Mouse (Mus musculus): ENCODE measurements around the gene Zbtb16.
A peak's percentile ranks its signal among the peaks of the same experiment; 100 is the strongest.

The Zbtb16 gene

DNA sequence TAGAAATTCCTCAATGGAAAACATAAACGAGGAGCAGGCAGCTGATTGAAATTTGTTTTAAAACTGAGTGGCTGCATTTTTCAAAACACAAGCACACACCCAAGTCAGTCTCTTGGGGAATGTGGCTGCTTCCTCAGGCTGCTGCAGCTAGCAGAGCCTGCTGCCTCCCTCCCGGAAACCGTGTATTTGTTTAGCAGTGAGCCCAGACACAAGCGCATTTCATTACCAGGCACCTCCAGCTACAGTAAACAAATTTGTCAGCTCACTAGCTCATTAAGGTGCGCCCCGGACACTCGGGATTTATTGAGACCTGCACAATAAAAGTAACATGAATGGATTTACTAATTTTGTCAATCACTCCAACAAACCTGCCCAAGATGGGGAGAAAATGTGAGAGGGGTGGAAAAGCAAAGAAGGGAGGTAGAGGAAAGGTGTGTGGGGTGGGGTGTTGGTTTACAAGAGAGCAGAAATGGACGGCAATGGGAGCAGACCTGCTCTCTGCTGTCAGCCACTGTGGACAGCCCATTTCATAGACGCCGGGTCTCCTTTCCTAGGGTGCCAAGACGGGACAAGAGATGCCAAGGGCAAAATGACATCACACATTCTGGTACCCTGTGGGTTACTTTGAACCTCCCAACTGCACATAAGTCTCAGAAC is 161.5 kb downstream of the Zbtb16 start:
- DNase-seq (ENCODE audit: low read depth, low spot score): peak; percentile 58

DNA sequence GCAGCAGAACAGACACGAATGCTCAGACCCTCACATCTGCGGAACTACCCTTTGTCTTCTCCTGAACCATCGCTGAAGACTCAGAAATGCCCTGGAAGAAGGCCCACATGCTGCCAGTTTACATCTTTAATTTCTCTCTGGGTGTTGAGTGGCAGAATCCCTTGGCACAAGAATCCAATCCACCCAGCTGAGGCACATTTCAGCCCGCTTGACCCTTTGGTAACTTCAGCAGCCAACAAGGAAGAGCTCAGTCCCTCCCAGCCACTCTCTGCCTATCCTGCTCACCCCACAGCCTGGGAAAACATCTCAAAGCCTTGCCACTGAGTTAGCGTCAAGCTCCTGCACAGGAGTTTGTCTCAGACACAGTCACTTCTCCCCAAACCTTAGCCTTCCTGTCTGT is 162.2 kb downstream of the Zbtb16 start:
- DNase-seq (ENCODE audit: low read depth, low spot score): no peak

DNA sequence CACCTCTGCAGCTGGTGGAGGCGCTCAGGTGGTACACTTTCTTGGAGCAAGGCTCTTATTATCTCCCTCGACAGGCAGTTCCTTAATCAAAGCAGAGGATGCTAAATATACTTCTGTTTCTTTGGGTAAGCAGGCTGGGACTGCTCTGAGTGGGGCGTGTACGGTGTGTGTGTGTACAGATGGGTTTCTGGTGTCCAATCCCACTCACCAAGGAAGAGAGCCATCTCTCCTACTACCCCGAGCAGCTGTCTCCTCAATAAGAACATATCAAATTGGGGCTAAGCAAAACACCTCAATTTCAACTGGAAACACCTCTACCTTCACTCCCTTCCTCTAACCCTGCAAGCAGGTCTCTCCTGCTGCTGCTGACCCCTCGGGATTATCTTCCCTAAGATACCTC is 162.8 kb downstream of the Zbtb16 start:
- no peak for DNase-seq (ENCODE audit: low read depth, low spot score)

DNA sequence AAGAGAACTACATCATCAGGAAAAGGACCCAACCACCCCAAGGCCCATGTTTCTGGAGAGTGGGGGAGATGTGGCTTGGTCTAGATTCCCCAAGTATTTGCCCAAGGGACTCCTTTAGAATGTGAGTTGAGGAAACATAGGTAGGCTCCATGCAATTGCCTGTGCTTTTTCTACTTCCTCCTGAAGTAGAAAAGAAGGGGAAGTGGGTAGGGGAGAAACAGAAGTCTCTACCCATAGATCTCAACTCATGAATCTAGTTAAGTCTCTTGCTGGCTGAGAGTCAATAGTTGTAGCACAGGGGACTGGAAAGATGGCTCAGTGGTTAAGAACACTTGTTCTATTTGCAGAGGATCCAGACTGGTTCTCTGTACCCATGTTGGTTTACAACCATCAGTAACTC is 164.2 kb downstream of the Zbtb16 start:
- DNase-seq (ENCODE audit: low read depth, low spot score): no peak

DNA sequence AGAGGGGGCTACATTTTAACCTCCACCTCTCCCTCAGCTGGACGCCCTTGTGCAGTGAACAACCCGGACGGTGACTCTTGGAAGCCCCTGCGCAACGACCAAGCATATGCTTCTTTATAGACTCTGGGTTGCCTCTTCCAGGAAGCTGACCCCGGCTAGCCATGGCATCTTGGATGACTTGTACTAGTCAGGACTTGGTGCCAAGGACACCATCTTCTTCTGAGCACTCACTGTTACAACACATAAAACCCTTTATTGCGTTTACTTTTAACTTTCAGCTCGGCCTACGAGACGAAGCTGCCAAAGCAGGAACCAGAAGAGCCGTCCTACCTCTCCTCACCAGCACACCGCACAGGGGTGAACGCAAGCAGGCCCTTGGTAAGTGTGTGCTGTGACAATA is 165.9 kb downstream of the Zbtb16 start:
- no peak for DNase-seq (ENCODE audit: low read depth, low spot score)

DNA sequence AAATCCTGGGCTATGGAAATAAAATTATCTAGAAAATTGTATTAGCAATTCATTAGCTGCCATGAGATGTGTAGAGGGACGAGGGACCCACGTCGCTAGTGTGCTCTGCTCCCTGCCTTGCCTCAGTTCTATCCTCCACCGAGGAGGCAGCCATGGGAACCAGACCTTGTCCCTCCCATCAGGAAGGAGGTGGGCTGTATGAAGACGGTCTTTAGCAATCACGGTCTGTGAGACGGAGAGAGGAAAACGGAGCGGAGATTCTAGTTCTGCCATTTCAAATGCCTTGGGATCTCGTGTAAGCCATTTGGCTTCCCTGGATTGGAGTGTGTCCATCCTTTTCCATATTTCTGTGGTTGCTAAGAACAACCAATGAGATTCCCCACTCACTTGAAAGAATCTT is 166.3 kb downstream of the Zbtb16 start:
- DNase-seq (ENCODE audit: low read depth, low spot score): no peak

DNA sequence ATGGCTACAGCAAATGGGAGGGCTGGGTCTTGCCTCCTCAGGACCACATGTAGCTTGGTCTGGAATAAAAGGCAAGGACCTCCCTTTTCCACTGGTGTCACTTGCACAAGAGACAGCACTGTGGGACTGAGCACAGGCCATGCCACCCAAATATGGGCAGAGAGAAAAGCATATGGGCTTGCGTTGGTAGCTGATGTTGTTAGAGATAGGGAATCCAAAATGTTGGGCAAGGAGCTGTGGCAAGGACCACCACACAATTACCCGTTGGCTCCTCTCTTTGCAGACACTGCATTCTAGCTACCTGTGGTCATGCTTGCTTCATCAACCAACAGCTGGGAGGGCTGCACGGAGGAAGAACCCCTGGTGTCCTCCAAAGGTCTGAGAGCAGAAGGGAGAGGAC is 169.3 kb downstream of the Zbtb16 start:
- no peak for DNase-seq (ENCODE audit: low read depth, low spot score)

DNA sequence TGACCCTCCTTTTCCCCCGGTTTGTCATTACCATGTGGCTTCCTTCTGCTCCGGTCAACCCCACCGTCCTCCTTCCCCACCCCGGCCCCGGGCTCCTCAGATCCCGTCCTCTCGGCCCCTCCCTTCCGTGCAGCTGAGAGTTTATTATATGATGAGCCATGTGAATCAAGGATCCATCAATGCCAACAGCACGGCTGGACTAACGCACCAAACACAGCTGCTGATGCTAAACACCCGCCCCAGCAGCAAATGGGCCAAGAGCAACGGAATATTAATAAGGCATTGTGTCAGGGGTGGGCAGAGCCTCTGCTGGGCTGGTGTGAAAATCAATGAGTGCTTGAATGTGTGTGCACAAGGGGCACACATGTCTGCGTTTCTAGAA is 173.0 kb downstream of the Zbtb16 start:
- DNase-seq (ENCODE audit: low read depth, low spot score): no peak

DNA sequence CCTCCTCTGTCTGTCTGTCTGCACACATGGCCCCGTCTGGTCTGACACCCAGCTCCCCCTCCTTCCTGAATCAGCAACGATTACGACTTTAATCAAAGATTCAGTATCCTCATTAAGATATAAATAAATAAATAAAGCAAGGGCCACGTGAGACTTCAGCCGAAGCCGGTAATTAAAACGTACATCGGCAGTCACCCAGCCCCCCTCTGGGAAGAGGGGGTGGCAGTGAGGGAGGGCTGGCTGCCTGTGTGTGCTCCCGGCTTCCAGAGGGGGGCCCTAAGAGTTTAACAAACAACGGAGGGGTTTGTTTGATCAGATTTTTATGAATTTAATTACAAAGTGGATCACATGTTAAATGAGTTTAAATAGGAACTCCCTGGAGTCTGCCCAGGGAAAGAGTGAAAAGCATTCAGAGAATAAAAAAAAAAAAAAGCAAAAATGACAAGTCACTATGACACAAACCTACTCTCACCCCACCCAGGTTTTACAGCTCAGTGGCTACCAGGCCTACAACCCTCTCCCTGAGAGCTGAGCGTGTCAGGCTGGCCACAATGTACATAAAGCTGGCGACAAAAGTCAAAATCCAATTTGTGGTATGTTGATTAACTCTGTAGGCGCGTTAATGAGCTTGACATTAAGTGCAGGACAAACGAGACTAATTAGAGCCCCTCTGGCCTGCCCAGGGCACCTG is 173.5 kb downstream of the Zbtb16 start:
- DNase-seq (ENCODE audit: low read depth, low spot score): no peak

DNA sequence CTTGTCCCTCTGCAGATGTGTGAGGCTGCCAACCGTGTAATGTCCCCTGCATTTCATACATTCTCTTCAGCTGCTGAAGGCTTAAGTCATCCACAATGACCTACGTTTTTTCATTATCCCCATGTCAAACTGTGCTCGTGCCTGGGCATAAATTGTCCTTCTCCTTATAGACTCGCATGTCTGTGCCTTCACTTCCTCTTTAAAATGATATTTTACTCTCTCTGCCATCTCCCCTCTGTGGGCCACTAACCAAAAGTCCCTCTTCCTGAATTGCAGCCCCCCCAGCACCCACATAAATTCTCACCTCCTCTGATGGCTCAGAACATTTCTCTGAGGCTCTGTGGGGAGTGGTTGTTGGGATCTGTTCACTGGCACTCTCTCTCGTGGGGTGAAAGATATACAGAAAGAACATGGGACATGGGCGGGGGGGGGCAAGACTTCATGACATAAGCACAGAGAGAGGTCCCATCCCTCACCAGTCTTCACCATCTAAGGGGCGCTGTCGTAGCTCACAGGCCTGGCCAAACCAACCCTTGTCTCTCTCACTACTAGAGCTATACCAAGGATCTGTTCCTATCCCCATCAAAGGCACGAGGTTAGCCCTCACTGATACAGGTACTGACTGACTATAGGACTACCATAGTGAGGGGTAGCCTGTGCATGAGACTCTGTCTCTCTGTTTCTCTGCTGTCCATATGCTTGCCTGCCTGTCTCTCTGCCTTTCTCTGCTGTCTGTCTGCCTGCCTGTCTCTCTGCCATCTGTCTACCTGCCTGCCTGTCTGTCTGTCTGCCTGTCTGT is 174.6 kb downstream of the Zbtb16 start:
- no peak for DNase-seq (ENCODE audit: low read depth, low spot score)

DNA sequence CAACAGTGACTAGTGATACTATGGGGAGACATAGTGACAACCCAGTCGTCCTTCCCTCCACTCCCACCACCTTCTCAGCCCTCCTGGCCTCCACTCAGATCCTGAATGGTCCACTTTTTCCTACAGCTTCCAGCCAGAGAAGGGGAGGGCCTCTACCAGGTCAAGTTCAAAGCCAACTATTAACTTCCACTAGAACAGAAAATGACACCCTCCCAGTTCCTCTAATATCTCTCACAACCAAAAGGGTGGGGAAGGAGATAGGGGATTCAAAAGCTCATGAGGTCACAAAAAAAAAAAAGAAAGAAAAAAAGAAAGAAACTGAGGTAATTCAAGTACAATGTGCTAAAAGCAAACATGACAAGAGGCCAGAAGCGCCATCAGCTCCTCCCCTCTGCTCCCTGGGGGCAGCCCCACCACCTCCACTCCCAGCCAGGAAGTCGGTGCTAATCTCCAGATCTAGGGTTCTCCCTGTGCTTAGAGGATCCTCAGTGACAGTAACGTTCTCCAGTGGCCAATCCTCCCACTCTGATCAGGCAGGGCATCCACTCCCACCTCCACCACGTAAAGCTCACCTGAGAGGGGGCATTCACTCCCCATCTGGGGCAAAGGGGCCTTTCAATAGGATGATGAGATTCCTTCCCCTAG is 180.4 kb downstream of the Zbtb16 start:
- no peak for DNase-seq (ENCODE audit: low read depth, low spot score)

DNA sequence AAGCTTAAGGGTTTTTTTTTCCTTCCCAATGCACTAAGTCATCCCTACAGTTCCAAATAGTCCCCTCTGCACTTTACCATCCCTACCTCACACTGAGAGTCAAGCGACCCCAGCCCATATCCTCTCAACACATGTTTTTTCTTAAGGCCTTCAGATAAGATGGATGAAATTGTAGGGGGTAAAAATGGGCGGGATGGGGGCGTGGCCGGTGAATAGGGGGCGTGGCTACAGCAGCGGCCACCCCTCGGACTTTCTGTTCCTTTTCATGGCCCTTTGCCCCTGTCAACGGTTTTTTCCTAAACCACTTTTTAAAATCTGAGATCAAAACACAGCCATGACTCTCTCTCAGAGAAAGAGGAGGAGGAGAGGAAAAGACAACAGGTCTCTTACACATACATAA is 181.3 kb downstream of the Zbtb16 start:
- no peak for DNase-seq (ENCODE audit: low read depth, low spot score)

DNA sequence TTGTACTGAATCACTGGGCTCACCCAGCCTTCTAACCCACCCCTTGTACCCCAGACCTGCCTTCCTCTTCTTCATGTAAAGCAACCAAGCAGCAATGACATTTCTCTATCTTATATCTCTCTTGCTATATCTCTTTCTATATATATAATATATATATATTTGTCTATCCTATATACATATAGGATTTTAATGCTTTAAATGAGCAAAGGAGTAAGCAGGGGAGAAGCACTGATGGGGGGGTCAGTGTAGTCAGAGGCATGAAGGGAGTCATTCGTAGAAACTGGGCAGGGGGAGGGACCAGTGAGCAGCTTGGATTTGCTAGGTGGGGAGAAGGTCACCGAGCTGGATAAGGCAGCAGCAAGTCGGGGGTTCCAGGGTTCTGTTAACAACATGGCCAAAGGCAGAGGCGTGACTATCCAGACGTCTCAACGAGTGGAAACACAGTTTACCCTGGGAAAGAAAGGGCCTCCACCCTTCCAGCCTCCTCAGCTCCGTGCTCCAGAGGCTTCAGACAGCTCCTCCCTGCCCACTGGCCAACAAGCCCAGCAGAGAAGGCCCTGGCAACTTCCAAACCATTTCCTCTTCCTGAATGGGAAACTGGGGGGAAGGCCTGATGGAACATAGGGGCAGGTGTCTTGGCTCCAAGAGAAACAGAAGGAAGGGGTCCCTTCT is 182.5 kb downstream of the Zbtb16 start:
- DNase-seq (ENCODE audit: low read depth, low spot score): no peak

DNA sequence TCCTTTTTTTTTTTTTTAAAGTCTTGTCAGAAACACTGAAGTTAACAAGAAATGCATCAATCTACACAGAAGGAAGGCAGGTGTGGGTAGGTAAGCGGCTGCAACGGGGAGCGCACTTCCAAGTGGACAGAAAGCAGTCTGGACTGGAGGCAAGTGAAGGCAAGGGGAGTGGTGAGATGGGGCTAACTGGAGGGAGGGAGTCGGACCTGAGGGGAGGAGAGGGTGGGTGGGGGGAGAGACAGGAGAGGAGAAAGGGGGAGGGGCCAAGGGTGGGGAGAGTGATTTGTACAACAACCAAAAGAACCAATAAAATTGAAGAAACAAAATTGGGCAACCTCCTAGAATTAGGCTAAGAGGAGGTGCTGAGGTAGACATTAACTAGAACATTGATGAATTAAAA is 184.0 kb downstream of the Zbtb16 start:
- no peak for DNase-seq (ENCODE audit: low read depth, low spot score)

DNA sequence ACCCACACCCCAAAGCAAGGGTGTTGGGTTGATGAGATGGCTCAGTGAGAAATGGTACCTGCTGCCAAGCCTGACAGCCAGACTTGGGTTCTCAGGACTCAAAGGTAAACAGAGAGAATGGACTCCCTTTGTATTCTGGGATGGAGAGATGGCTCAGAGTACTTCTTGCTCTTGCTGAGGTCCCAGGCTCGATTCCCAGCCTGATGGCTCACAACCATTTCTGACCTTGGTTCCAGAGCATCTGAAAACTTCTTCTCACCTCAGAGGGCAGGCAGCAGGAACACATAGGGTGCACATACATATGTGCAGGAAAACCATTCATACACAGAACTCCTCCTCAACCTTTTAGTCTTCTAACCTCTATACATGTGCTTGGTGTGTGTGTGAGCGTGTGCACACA is 185.2 kb downstream of the Zbtb16 start:
- no peak for DNase-seq (ENCODE audit: low read depth, low spot score)

DNA sequence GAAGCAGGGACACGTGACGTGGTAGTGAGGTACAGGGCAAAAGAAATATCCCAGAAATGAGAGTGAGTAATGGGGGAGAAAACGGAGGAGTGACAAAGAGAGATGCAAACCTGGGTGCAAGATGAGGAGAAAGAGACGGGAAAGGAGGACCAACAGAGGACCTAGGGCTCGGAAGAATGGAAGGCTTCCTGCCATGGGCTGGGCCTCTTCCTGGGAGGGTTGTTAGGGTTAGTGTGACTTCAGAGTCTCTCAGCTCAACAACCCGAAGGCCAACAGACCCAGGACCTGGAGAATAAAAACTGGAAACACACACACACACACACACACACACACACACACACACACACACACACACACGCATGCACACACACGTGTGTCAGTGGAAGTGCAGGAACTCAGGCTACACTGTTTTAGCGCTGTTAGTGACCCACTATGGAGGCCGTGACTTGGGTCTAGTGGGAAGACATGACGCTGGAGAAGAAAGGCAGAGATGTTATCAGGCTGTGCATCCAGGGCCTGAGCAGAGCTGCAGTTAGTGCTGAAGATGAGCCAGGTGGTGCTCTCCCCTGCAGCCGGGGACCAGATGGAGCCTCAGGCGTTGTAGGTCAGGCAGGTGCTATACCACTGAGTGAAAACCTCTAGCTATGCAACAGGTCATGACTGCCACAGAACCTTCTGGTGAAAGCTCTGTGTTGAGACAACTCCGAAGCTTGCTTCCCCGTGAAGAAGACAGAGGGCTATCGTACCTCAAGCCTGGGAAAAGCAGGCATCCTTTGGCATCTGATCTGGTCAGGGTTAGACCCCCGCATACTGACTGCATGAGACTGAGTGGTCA is 186.0 kb downstream of the Zbtb16 start:
- DNase-seq (ENCODE audit: low read depth, low spot score): no peak

DNA sequence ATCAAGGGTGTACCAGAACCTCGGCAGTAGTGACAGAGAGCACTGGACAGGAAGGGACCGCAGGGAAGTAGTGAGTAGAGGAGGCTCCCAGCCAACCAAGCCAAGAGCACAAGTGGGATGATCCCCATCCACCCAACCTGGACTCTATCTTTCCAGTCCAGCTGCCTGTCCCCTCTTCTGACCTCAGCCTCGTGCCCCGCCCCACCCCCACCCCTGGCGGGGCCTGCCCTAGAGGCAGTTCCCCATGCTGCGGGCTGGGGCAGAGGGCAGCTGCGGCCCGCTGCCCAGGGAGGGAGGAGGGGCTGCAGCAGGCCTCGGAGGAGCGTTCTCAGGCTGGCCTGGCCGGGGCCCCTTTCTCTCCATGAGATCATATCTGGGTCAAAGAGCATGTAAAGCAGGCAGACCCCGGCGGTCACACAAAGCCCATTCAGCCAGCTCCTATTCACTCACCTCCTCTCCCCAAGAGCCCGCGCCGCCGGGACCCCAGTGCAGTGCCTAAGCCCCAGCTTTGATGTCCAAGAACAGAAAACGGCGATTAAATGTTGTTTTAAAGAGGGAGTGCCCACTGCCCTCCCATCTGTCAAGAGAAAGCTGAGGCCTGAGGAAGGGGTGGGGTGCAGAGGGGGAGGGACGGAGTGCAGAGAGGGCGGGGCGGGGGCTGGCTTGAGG is 186.8 kb downstream of the Zbtb16 start:
- DNase-seq (ENCODE audit: low read depth, low spot score): no peak

DNA sequence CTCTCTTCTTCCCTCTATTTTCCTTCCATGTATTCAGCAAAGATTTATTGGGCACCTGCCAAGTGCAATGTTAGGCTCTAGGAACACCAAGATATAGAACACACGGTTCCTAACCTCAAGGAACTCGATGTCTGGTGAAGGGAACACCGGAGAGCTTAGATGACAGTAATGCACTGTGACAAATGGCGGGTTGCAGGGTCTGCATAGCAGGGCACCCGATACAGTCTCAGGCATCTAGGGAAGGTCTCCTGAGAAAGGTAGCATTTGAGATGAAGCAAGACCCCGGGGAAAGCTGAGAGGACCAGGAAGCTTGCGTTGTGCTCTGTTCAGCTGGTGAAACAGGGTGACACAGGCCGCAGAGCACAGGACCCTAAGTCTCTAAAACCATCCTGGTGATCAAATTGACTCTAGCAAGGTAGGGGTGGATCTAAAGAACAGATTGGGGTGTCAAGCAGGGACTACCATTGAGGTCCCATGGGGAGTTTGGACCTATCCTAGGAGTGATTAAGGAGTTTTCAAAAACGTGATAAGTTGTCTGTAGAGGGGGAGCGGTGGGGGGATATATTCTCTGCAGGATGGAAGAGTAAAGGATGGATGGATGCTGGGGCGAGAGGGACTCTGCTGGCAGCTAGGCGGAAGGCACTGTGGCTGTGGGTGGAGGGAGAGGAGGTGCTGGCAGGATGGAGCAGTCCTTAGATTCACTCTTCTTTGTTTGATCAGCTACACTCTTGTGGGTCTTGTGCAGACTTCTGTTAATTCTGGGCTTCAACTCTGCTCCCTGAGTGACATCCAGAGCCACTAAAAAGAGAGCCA is 187.5 kb downstream of the Zbtb16 start:
- no peak for DNase-seq (ENCODE audit: low read depth, low spot score)

DNA sequence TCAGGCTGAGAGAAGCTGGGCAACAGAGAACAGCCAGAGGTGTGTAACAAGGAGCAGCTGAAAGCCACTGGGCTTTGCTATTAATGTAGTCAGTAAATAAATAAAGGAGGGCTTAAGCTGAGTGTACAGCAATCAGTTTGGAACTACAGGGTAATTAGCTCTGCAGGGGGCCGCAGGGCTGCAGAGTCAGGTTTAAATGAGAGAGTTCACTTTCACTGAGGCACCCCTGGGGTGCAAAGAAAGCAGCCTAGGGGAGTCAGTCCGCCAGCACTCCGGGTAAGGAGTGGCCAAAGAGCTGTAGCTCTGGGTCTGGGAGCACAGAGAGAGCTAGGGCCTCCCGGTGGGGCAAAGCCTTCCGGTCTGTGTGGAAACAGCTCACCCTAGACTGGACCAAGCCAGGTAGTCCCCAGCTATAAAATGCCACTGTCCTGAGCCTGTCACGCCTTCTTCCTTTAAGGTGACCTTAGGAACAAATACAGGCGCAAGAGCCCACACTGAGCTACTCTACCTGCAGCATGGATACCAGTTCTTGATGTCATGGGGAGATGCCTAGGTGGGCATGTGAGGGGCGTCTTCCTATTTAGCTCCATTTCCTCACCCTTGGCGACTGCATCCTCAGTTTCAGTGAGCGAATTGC is 188.3 kb downstream of the Zbtb16 start:
- DNase-seq (ENCODE audit: low read depth, low spot score): no peak
